Mouse (Mus musculus): Measurements from ENCODE around the gene Asic4. TPM values are rescaled to one million over a fixed set of nuclear protein-coding genes. Genes with fewer than 3 reads are reported as not detected.

The Asic4 gene
- polyA plus RNA-seq, 1 experiment from 2014 or later = 4.0 TPM

- WGBS = 79% methylated on average over 10 of the region's 10 CpGs
- peak within 1 kb of the TSS; percentile 93 for H3K4me2 ChIP-seq
- ATAC-seq = no peak
Measured at GRCm38 (mm10) chr1:75507006-75507405, 56.8 kb downstream of the Asic4 start, which contains the start of gene Inha. TSS of gene Inha (plus strand) at chr1:75507077.

DNA sequence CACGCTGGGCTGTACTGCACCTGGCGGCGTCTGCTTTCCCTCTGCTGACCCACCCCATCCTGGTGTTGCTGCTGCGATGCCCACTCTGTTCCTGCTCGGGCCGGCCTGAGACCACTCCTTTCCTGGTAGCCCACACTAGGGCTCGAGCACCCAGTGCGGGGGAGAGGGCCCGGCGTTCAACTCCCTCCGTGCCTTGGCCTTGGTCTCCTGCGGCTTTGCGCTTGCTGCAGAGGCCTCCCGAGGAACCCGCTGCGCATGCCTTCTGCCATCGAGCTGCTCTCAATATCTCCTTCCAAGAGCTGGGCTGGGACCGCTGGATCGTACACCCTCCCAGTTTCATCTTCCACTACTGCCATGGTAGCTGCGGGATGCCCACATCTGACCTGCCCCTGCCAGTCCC, 59.4 kb downstream of the Asic4 start:
- Histone ChIP-seq H3K27ac (no peak overlapping the region), H3K4me2 (no peak overlapping the region), H3K4me3 (no peak overlapping the region), H3K9ac (no peak overlapping the region), H3K4me1 (peaks cover 18% of the 10 kb centered on the region), H3K36me3 (ENCODE audit: poor library complexity, severe bottlenecking) (no peaks in the 10 kb centered on the region), H3K27me3 (peaks cover 7% of the 10 kb centered on the region), H3K9me3 (replicated peaks) (no peaks in the 10 kb centered on the region)
- no peak for ATAC-seq
- WGBS = 54% methylated on average over 20 of the region's 20 CpGs

More at GRCm38 (mm10) chr1:75507006-75507405, 56.8 kb downstream of the Asic4 start, which contains the start of gene Inha:
- H3K27ac ChIP-seq = peak within 1 kb of the TSS; percentile 72
- H3K4me1 ChIP-seq = peaks cover 25% of the 10 kb centered on the region
- peaks cover 13% of the 10 kb centered on the region for H3K27me3 ChIP-seq
- H3K4me3 ChIP-seq = peak within 1 kb of the TSS; percentile 79
- peak within 1 kb of the TSS; percentile 89 for H3K9ac ChIP-seq
- H3K36me3 ChIP-seq (ENCODE audit: poor library complexity, severe bottlenecking) = peaks cover 12% of the 10 kb centered on the region
- no peaks in the 10 kb centered on the region for H3K9me3 ChIP-seq (replicated peaks)

- Histone ChIP-seq H3K27me3 (peaks cover 7% of the 10 kb centered on the region), H3K9me3 (replicated peaks) (no peaks in the 10 kb centered on the region), H3K4me2 (no peak overlapping the region), H3K27ac (no peak overlapping the region), H3K36me3 (ENCODE audit: poor library complexity, severe bottlenecking) (no peaks in the 10 kb centered on the region), H3K9ac (no peak overlapping the region), H3K4me3 (no peak overlapping the region), H3K4me1 (peaks cover 12% of the 10 kb centered on the region)
- 70% methylated on average over 5 of the region's 5 CpGs for WGBS
- ATAC-seq = no peak
Measured at GRCm38 (mm10) chr1:75510154-75510553, 59.9 kb downstream of the Asic4 start.

DNA sequence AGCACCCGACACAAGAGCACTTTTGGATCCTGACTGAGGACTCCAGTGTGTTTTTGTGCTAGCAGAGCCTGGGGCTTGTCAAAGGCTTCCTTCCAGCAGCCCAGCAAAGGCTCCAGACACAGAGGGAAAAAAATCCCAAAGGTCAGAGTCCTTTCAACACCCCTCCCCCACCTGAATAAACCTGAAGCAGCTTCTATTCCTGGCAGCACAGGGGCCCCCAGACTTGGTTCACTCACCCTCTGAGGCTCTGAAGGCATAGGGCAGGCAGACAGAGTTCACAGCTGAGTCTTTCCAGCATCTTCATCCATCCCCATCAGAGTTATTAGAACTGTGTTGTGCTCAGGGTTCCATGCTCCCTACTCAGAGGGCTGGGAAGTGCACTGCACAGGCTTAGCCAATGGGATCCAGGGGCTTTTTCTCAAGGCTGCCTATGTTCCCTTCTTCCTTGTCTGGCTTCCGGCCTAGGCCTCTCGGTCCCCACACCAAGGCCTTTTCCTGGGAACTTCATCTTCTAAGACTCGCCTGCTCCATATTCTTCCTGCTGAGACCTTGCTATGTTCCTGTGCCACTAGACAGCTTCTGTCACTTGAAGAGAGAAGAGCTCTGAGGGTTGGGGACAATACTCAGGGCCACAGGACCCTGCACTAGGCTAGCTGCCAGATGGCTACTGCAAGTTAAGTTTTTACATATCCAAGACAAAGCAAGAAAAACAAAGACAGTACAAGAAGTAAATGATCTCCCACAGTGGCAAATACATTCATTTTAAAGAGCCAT, 61.4 kb downstream of the Asic4 start:
- Histone ChIP-seq H3K9ac (no peak overlapping the region), H3K27ac (no peak overlapping the region), H3K36me3 (ENCODE audit: poor library complexity, severe bottlenecking) (no peaks in the 10 kb centered on the region)

GRCm38 (mm10) chr1:75512550-75512949, 62.3 kb downstream of the Asic4 start:
- H3K9ac ChIP-seq = no peak overlapping the region
- no peak overlapping the region for H3K4me2 ChIP-seq
- no peak for ATAC-seq
- no peaks in the 10 kb centered on the region for H3K4me1 ChIP-seq
- no peaks in the 10 kb centered on the region for H3K36me3 ChIP-seq (ENCODE audit: poor library complexity, severe bottlenecking)
- WGBS = 93% methylated on average over 3 of the region's 3 CpGs
- no peak overlapping the region for H3K27ac ChIP-seq
- H3K9me3 ChIP-seq (replicated peaks) = no peaks in the 10 kb centered on the region
- H3K4me3 ChIP-seq = no peak overlapping the region
- H3K27me3 ChIP-seq = peaks cover 7% of the 10 kb centered on the region

More for the DNA sequence above, 61.4 kb downstream of the Asic4 start:
- ATAC-seq = no peak
- no peaks in the 10 kb centered on the region for H3K9me3 ChIP-seq (replicated peaks)
- peaks cover 6% of the 10 kb centered on the region for H3K4me1 ChIP-seq
- peaks cover 7% of the 10 kb centered on the region for H3K27me3 ChIP-seq
- H3K4me3 ChIP-seq = no peak overlapping the region
- WGBS = 57% methylated on average over 4 of the region's 4 CpGs
- no peak overlapping the region for H3K4me2 ChIP-seq

GRCm38 (mm10) chr1:75516703-75517380, 66.6 kb downstream of the Asic4 start:
- no peak overlapping the region for H3K27ac ChIP-seq
- no peaks in the 10 kb centered on the region for H3K36me3 ChIP-seq (ENCODE audit: poor library complexity, severe bottlenecking)
- no peak overlapping the region for H3K4me2 ChIP-seq
- H3K4me3 ChIP-seq = no peak overlapping the region
- ATAC-seq = no peak
- H3K27me3 ChIP-seq = no peaks in the 10 kb centered on the region
- 0 out of 2 replicates have a peak, but pooled peaks cover under 1% of the 10 kb centered on the region for H3K4me1 ChIP-seq
- WGBS = 83% methylated on average over 15 of the region's 15 CpGs
- H3K9ac ChIP-seq = no peak overlapping the region
- H3K9me3 ChIP-seq (replicated peaks) = no peaks in the 10 kb centered on the region

- H3K4me2 ChIP-seq = no peak overlapping the region
- no peaks in the 10 kb centered on the region for H3K36me3 ChIP-seq (ENCODE audit: poor library complexity, severe bottlenecking)
- H3K4me3 ChIP-seq = no peak overlapping the region
- WGBS = 68% methylated on average over 4 of the region's 4 CpGs
- H3K27me3 ChIP-seq = no peaks in the 10 kb centered on the region
- no peak overlapping the region for H3K27ac ChIP-seq
- H3K9ac ChIP-seq = no peak overlapping the region
- no peak for ATAC-seq
- H3K9me3 ChIP-seq (replicated peaks) = no peaks in the 10 kb centered on the region
- H3K4me1 ChIP-seq = peaks cover 8% of the 10 kb centered on the region; the same call in 1 of the 2 replicates
Measured at GRCm38 (mm10) chr1:75517984-75518383, 67.7 kb downstream of the Asic4 start.

- H3K27me3 ChIP-seq = no peaks in the 10 kb centered on the region
- no peaks in the 10 kb centered on the region for H3K36me3 ChIP-seq (ENCODE audit: poor library complexity, severe bottlenecking)
- H3K9me3 ChIP-seq (replicated peaks) = no peaks in the 10 kb centered on the region
- no peak overlapping the region for H3K4me2 ChIP-seq
- H3K27ac ChIP-seq = no peak overlapping the region
- 91% methylated on average over 4 of the region's 4 CpGs for WGBS
- no peak overlapping the region for H3K9ac ChIP-seq
- no peak overlapping the region for H3K4me3 ChIP-seq
- peaks cover 8% of the 10 kb centered on the region; the same call in 1 of the 2 replicates for H3K4me1 ChIP-seq
- ATAC-seq = no peak
Measured at GRCm38 (mm10) chr1:75518427-75518826, 68.2 kb downstream of the Asic4 start.

DNA sequence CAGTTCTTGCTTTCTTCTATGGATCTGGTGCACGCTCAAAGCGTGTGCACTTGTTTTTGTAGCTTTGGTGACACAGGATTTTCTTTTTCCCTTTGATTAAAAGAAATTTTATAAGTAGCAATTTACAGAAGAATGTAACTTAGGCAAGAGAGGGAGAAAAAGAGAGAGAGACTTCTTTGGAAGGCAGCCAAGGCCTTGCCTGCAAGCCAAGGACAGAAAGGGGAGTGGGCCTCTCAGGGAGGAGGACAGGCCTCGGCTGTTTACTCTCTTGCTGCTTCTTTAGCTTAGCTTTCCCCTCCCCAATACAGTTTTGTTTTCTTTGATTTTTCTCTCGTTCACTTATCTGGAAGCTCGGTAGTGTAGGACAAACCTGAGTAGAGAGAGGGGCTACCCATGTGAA, 69.3 kb downstream of the Asic4 start:
- no peaks in the 10 kb centered on the region for H3K36me3 ChIP-seq (ENCODE audit: poor library complexity, severe bottlenecking)
- H3K4me1 ChIP-seq = peaks cover 8% of the 10 kb centered on the region; the same call in 1 of the 2 replicates
- ATAC-seq = no peak
- H3K27me3 ChIP-seq = no peaks in the 10 kb centered on the region
- WGBS = 65% methylated on average over 5 of the region's 5 CpGs
- H3K4me2 ChIP-seq = no peak overlapping the region
- H3K4me3 ChIP-seq = no peak overlapping the region
- no peaks in the 10 kb centered on the region for H3K9me3 ChIP-seq (replicated peaks)
- no peak overlapping the region for H3K9ac ChIP-seq
- H3K27ac ChIP-seq = no peak overlapping the region

GRCm38 (mm10) chr1:75521321-75522031, 71.2 kb downstream of the Asic4 start, which contains the start of gene Stk11ip:
TSS of gene Stk11ip (plus strand) at chr1:75521529.
- H3K27me3 ChIP-seq = no peaks in the 10 kb centered on the region
- H3K4me3 ChIP-seq = peak within 1 kb of the TSS; percentile 54
- no peaks in the 10 kb centered on the region for H3K9me3 ChIP-seq (replicated peaks)
- peak within 1 kb of the TSS; percentile 77 for H3K27ac ChIP-seq
- H3K36me3 ChIP-seq (ENCODE audit: poor library complexity, severe bottlenecking) = peaks cover 10% of the 10 kb centered on the region
- H3K4me2 ChIP-seq = peak within 1 kb of the TSS; percentile 69
- WGBS = under 1% methylated on average over 46 of the region's 46 CpGs
- peaks cover 8% of the 10 kb centered on the region; the same call in 1 of the 2 replicates for H3K4me1 ChIP-seq
- H3K9ac ChIP-seq = peak within 1 kb of the TSS; percentile 55
- ATAC-seq = peak; percentile 98
